In genomic region chr17:34899890-34900243, GRCm38 (mm10) we compare ENCODE assay signal across 9 mouse cellular contexts. TPM values are rescaled to one million over a fixed set of nuclear protein-coding genes. Genes with fewer than 3 reads are reported as not detected.
DNase-seq lines count a peak whose midpoint lies in the region; ATAC-seq and TF ChIP-seq lines count a peak whose summit lies in the region.
"Had no signal": no experiment of that assay in that cellular context is flagged by ENCODE, and none has a peak within 500 bp of the region (broad histone marks: within the 10 kb centered on the region; RNA-seq: fewer than 3 reads in every experiment).

No protein-coding gene starts in this region.

- ATAC-seq in hindbrain, embryonic 14.5 days (ENCODE audit: low FRiP score), result no peak
- ATAC-seq in liver, embryonic 15.5 days (ENCODE audit: insufficient read depth), result no peak
- ATAC-seq in stomach, embryonic 15.5 days (ENCODE audit: insufficient read depth, low FRiP score, low read depth), result no peak

- no peaks in the 10 kb centered on the region for H3K9me3 ChIP-seq in hindbrain, embryonic 14.5 days (ENCODE audit: control insufficient read depth, low read length)
- no peaks in the 10 kb centered on the region for H3K9me3 ChIP-seq in liver, embryonic 15.5 days (replicated peaks)
- no peaks in the 10 kb centered on the region for H3K9me3 ChIP-seq in stomach, embryonic 15.5 days

- H3K9ac ChIP-seq in hindbrain, embryonic 14.5 days, result peak overlapping the region; percentile 98
- H3K9ac ChIP-seq in liver, embryonic 15.5 days, result peak overlapping the region; percentile 82
- peak overlapping the region; percentile 89 for H3K9ac ChIP-seq in stomach, embryonic 15.5 days

- no peak for TF ChIP-seq CTCF in cortical plate, adult 2 months (IDR thresholded peaks at IDR 0.05; ENCODE audit: extremely low read depth, insufficient read depth, low read length)

- peak overlapping the region; percentile 93 for H3K4me2 ChIP-seq in hindbrain, embryonic 14.5 days (replicated peaks)
- H3K4me2 ChIP-seq in liver, embryonic 15.5 days, result peak overlapping the region; percentile 99
- peak overlapping the region; percentile 86 for H3K4me2 ChIP-seq in stomach, embryonic 15.5 days

- WGBS in hindbrain, embryonic 14.5 days, result 1% methylated on average over 5 of the region's 5 CpGs
- WGBS in liver, embryonic 15.5 days (ENCODE audit: insufficient replicate concordance), result 2% methylated on average over 5 of the region's 5 CpGs
- WGBS in stomach, embryonic 15.5 days, result under 1% methylated on average over 5 of the region's 5 CpGs

- H3K27me3 ChIP-seq in hindbrain, embryonic 14.5 days (ENCODE audit: control insufficient read depth, insufficient read depth, low read length), result no peaks in the 10 kb centered on the region
- no peaks in the 10 kb centered on the region for H3K27me3 ChIP-seq in liver, embryonic 15.5 days
- no peaks in the 10 kb centered on the region for H3K27me3 ChIP-seq in stomach, embryonic 15.5 days (replicated peaks)

- intact Hi-C loops in heart, postnatal 25 days (cut with DNase I), result no loop called here

- DNase-seq in heart, adult 8-10 months (ENCODE audit: low spot score), result peak; percentile 26
- DNase-seq in heart, postnatal 25 days (ENCODE audit: low spot score), result no peak
- DNase-seq in hindbrain, embryonic 14.5 days (ENCODE audit: low spot score), result no peak
- DNase-seq in urinary bladder, adult 2 months (ENCODE audit: low spot score), result no peak
- no peak for DNase-seq in left cerebral cortex, adult 11 months (ENCODE audit: low spot score)

- TF ChIP-seq POLR2A in cortical plate, adult 2 months (IDR thresholded peaks at IDR 0.05; ENCODE audit: extremely low read depth, insufficient read depth, low read length), result no peak

- peaks cover 49% of the 10 kb centered on the region for H3K36me3 ChIP-seq in hindbrain, embryonic 14.5 days (replicated peaks; ENCODE audit: control insufficient read depth, insufficient read depth)
- peaks cover 30% of the 10 kb centered on the region for H3K36me3 ChIP-seq in liver, embryonic 15.5 days (replicated peaks)
- peaks cover 25% of the 10 kb centered on the region for H3K36me3 ChIP-seq in stomach, embryonic 15.5 days

- no peak overlapping the region for H3K27ac ChIP-seq in cortical plate, adult 2 months (ENCODE audit: insufficient read depth, low read length)
- peak overlapping the region; percentile 97; the same call in 1 of the 2 replicates for H3K27ac ChIP-seq in hindbrain, embryonic 14.5 days
- H3K27ac ChIP-seq in liver, embryonic 15.5 days (replicated peaks), result peak overlapping the region; percentile 92
- H3K27ac ChIP-seq in stomach, embryonic 15.5 days, result peak overlapping the region; percentile 99

- peak overlapping the region; percentile 53 for H3K4me3 ChIP-seq in cortical plate, adult 2 months (ENCODE audit: insufficient read depth, low read length)
- H3K4me3 ChIP-seq in hindbrain, embryonic 14.5 days (replicated peaks; ENCODE audit: low read length), result peak overlapping the region; percentile 93
- peak overlapping the region; percentile 79 for H3K4me3 ChIP-seq in liver, embryonic 15.5 days (replicated peaks)
- peak overlapping the region; percentile 90 for H3K4me3 ChIP-seq in stomach, embryonic 15.5 days (replicated peaks)

- H3K4me1 ChIP-seq in cortical plate, adult 2 months (ENCODE audit: control insufficient read depth, insufficient read depth, low read length), result peaks cover 3% of the 10 kb centered on the region; the same call in 1 of the 2 replicates
- peaks cover 38% of the 10 kb centered on the region for H3K4me1 ChIP-seq in hindbrain, embryonic 14.5 days (replicated peaks; ENCODE audit: control insufficient read depth, insufficient read depth, low read length)
- peaks cover 65% of the 10 kb centered on the region for H3K4me1 ChIP-seq in liver, embryonic 15.5 days (replicated peaks)
- peaks cover 22% of the 10 kb centered on the region for H3K4me1 ChIP-seq in stomach, embryonic 15.5 days

RNA-seq across cellular contexts. Expression of gene Ehmt2, which starts 1.6 kb away (rescaled TPM):
- total RNA-seq in heart, adult 8-10 months (2022), result 10 to 100 TPM; 41.5 to 45.8 (median 42.4) TPM
- total RNA-seq in heart, postnatal 25 days (2021), result 10 to 100 TPM; 37.6 to 39.1 TPM
- polyA plus RNA-seq in cortical plate, adult 2 months (2012; rRNA removed), result 247 and 264 TPM in 2 replicates
- 72.6 and 82.1 TPM in 2 replicates for polyA plus RNA-seq in hindbrain, embryonic 14.5 days (2014; fragmentation: Nextera tagmentation; extraction: Ambion mirVana)
- polyA plus RNA-seq in liver, embryonic 15.5 days (2015; fragmentation: Nextera tagmentation; extraction: Ambion mirVana), result 14.6 and 15.1 TPM in 2 replicates
- 70.0 and 74.5 TPM in 2 replicates for polyA plus RNA-seq in stomach, embryonic 15.5 days (2015; fragmentation: Nextera tagmentation; extraction: Ambion mirVana)
- polyA plus RNA-seq in urinary bladder, adult 2 months (2012; rRNA removed), result 124 and 129 TPM in 2 replicates

RNA-seq across cellular contexts. Expression of gene C2, which starts 1.8 kb away (rescaled TPM):
- total RNA-seq in heart, adult 8-10 months (2022), result 1 to 10 TPM; 1.8 to 4.1 (median 3.0) TPM
- 1 to 10 TPM; 2.8 to 4.1 TPM for total RNA-seq in heart, postnatal 25 days (2021)
- polyA plus RNA-seq in cortical plate, adult 2 months (2012; rRNA removed), result 3.2 and 3.4 TPM in 2 replicates
- 1.2 and 1.8 TPM in 2 replicates for polyA plus RNA-seq in hindbrain, embryonic 14.5 days (2014; fragmentation: Nextera tagmentation; extraction: Ambion mirVana)
- 25.2 and 26.5 TPM in 2 replicates for polyA plus RNA-seq in liver, embryonic 15.5 days (2015; fragmentation: Nextera tagmentation; extraction: Ambion mirVana)
- 4.4 and 6.2 TPM in 2 replicates for polyA plus RNA-seq in stomach, embryonic 15.5 days (2015; fragmentation: Nextera tagmentation; extraction: Ambion mirVana)
- 43.0 and 45.6 TPM in 2 replicates for polyA plus RNA-seq in urinary bladder, adult 2 months (2012; rRNA removed)
- total RNA-seq: neutrophil, adult 5-6 weeks had no signal

RNA-seq across cellular contexts. Expression of gene Slc44a4, which starts 14.4 kb away (rescaled TPM):
- total RNA-seq in heart, adult 8-10 months (2022), result not detected
- total RNA-seq in heart, postnatal 25 days (2021), result not detected
- 0.46 and 0.49 TPM in 2 replicates for polyA plus RNA-seq in cortical plate, adult 2 months (2012; rRNA removed)
- 0.11 and 0.12 TPM in 2 replicates for polyA plus RNA-seq in hindbrain, embryonic 14.5 days (2014; fragmentation: Nextera tagmentation; extraction: Ambion mirVana)
- polyA plus RNA-seq in liver, embryonic 15.5 days (2015; fragmentation: Nextera tagmentation; extraction: Ambion mirVana), result 3.0 and 3.1 TPM in 2 replicates
- 15.2 and 17.9 TPM in 2 replicates for polyA plus RNA-seq in stomach, embryonic 15.5 days (2015; fragmentation: Nextera tagmentation; extraction: Ambion mirVana)
- 4.5 and 5.1 TPM in 2 replicates for polyA plus RNA-seq in urinary bladder, adult 2 months (2012; rRNA removed)

RNA-seq across cellular contexts. Expression of gene Gm20547, which starts 18.0 kb away (rescaled TPM):
- not detected for total RNA-seq in heart, adult 8-10 months (2022)
- under 1 TPM in 1 of 2 experiments, not detected in 1; 0.08 TPM for total RNA-seq in heart, postnatal 25 days (2021)
- 0.04 and 0.13 TPM in 2 replicates for polyA plus RNA-seq in cortical plate, adult 2 months (2012; rRNA removed)
- not detected in 2 replicates for polyA plus RNA-seq in hindbrain, embryonic 14.5 days (2014; fragmentation: Nextera tagmentation; extraction: Ambion mirVana)
- 0.07 TPM in 1 of 2 replicates, not detected in the other for polyA plus RNA-seq in liver, embryonic 15.5 days (2015; fragmentation: Nextera tagmentation; extraction: Ambion mirVana)
- not detected in 2 replicates for polyA plus RNA-seq in stomach, embryonic 15.5 days (2015; fragmentation: Nextera tagmentation; extraction: Ambion mirVana)
- 0.04 TPM in 1 of 2 replicates, not detected in the other for polyA plus RNA-seq in urinary bladder, adult 2 months (2012; rRNA removed)
- total RNA-seq: neutrophil, adult 5-6 weeks had no signal

RNA-seq across cellular contexts. Expression of gene Zbtb12, which starts 20.6 kb away (rescaled TPM):
- total RNA-seq in heart, adult 8-10 months (2022), result 1 to 10 TPM; 8.5 to 9.9 (median 9.1) TPM
- 1 to 10 TPM; 6.4 to 7.4 TPM for total RNA-seq in heart, postnatal 25 days (2021)
- 4.8 and 4.9 TPM in 2 replicates for polyA plus RNA-seq in cortical plate, adult 2 months (2012; rRNA removed)
- 3.0 and 3.3 TPM in 2 replicates for polyA plus RNA-seq in hindbrain, embryonic 14.5 days (2014; fragmentation: Nextera tagmentation; extraction: Ambion mirVana)
- 0.41 and 0.64 TPM in 2 replicates for polyA plus RNA-seq in liver, embryonic 15.5 days (2015; fragmentation: Nextera tagmentation; extraction: Ambion mirVana)
- polyA plus RNA-seq in stomach, embryonic 15.5 days (2015; fragmentation: Nextera tagmentation; extraction: Ambion mirVana), result 2.7 and 3.0 TPM in 2 replicates
- 6.6 and 8.5 TPM in 2 replicates for polyA plus RNA-seq in urinary bladder, adult 2 months (2012; rRNA removed)
